Mouse (Mus musculus): Measurements from ENCODE around the gene Kptn. TPM values are rescaled to one million over a fixed set of nuclear protein-coding genes. Genes with fewer than 3 reads are reported as not detected.
A peak's percentile ranks its signal among the peaks of the same experiment; 100 is the strongest.

Kptn gene
- polyA plus RNA-seq, 1 experiment from 2014 or later, result 28.1 TPM

GRCm38 (mm10) chr7:16158735-16159134, 39.0 kb downstream of the Kptn start:
- Histone ChIP-seq H3K9ac (ENCODE audit: low read length) (no peak overlapping the region), H3K27ac (ENCODE audit: low read depth) (no peak overlapping the region)

GRCm38 (mm10) chr7:16160702-16161101, 41.0 kb downstream of the Kptn start:
- 78% methylated on average over 3 of the region's 3 CpGs for WGBS
- no peak overlapping the region for H3K4me3 ChIP-seq (ENCODE audit: low read depth, low read length)
- no peak overlapping the region for H3K4me2 ChIP-seq (ENCODE audit: low read length)
- DNase-seq (ENCODE audit: low spot score), result no peak
- H3K9me3 ChIP-seq (ENCODE audit: control insufficient read depth, low read length), result 0 out of 2 replicates have a peak, but pooled peaks cover 3% of the 10 kb centered on the region
- ATAC-seq (replicated peaks; ENCODE audit: low FRiP score, low TSS enrichment, low read depth), result no peak
- H3K9ac ChIP-seq (ENCODE audit: low read length), result no peak overlapping the region
- H3K36me3 ChIP-seq (ENCODE audit: control insufficient read depth, insufficient read depth, low read length), result no peaks in the 10 kb centered on the region
- peaks cover 22% of the 10 kb centered on the region for H3K27me3 ChIP-seq (replicated peaks; ENCODE audit: control insufficient read depth, insufficient read depth, low read length)
- no peak overlapping the region for H3K27ac ChIP-seq (ENCODE audit: low read depth)
- H3K4me1 ChIP-seq (replicated peaks; ENCODE audit: control insufficient read depth, insufficient read depth, low read length), result no peaks in the 10 kb centered on the region

More at GRCm38 (mm10) chr7:16158735-16159134, 39.0 kb downstream of the Kptn start:
- no peak for DNase-seq (ENCODE audit: low spot score)
- no peak; the same call in 1 of the 2 replicates for ATAC-seq (replicated peaks; ENCODE audit: low FRiP score, low TSS enrichment, low read depth)
- Histone ChIP-seq H3K4me1 (replicated peaks; ENCODE audit: control insufficient read depth, insufficient read depth, low read length) (no peaks in the 10 kb centered on the region), H3K4me2 (ENCODE audit: low read length) (peak overlapping the region; percentile 34), H3K27me3 (replicated peaks; ENCODE audit: control insufficient read depth, insufficient read depth, low read length) (peaks cover 22% of the 10 kb centered on the region), H3K9me3 (ENCODE audit: control insufficient read depth, low read length) (0 out of 2 replicates have a peak, but pooled peaks cover 3% of the 10 kb centered on the region), H3K36me3 (ENCODE audit: control insufficient read depth, insufficient read depth, low read length) (no peaks in the 10 kb centered on the region), H3K4me3 (ENCODE audit: low read depth, low read length) (no peak overlapping the region)
- WGBS, result 9% methylated on average over 39 of the region's 39 CpGs

GRCm38 (mm10) chr7:16161302-16161701, 41.6 kb downstream of the Kptn start:
- Histone ChIP-seq H3K9me3 (ENCODE audit: control insufficient read depth, low read length) (0 out of 2 replicates have a peak, but pooled peaks cover 3% of the 10 kb centered on the region), H3K9ac (ENCODE audit: low read length) (no peak overlapping the region), H3K4me3 (ENCODE audit: low read depth, low read length) (no peak overlapping the region), H3K4me1 (replicated peaks; ENCODE audit: control insufficient read depth, insufficient read depth, low read length) (no peaks in the 10 kb centered on the region), H3K27me3 (replicated peaks; ENCODE audit: control insufficient read depth, insufficient read depth, low read length) (peaks cover 22% of the 10 kb centered on the region), H3K27ac (ENCODE audit: low read depth) (no peak overlapping the region), H3K36me3 (ENCODE audit: control insufficient read depth, insufficient read depth, low read length) (no peaks in the 10 kb centered on the region), H3K4me2 (ENCODE audit: low read length) (no peak overlapping the region)
- no peak for ATAC-seq (replicated peaks; ENCODE audit: low FRiP score, low TSS enrichment, low read depth)
- no peak for DNase-seq (ENCODE audit: low spot score)
- WGBS, result 88% methylated on average over 9 of the region's 9 CpGs

- WGBS, result 71% methylated on average over 7 of the region's 7 CpGs
- H3K36me3 ChIP-seq (ENCODE audit: control insufficient read depth, insufficient read depth, low read length), result no peaks in the 10 kb centered on the region
- no peaks in the 10 kb centered on the region for H3K4me1 ChIP-seq (replicated peaks; ENCODE audit: control insufficient read depth, insufficient read depth, low read length)
- no peak overlapping the region for H3K4me2 ChIP-seq (ENCODE audit: low read length)
- no peak overlapping the region for H3K9ac ChIP-seq (ENCODE audit: low read length)
- H3K27ac ChIP-seq (ENCODE audit: low read depth), result no peak overlapping the region
- ATAC-seq (replicated peaks; ENCODE audit: low FRiP score, low TSS enrichment, low read depth) (no peak), DNase-seq (ENCODE audit: low spot score) (no peak)
- 0 out of 2 replicates have a peak, but pooled peaks cover 3% of the 10 kb centered on the region for H3K9me3 ChIP-seq (ENCODE audit: control insufficient read depth, low read length)
- H3K4me3 ChIP-seq (ENCODE audit: low read depth, low read length), result no peak overlapping the region
- peaks cover 22% of the 10 kb centered on the region for H3K27me3 ChIP-seq (replicated peaks; ENCODE audit: control insufficient read depth, insufficient read depth, low read length)
Observed at GRCm38 (mm10) chr7:16162036-16162435, 42.3 kb downstream of the Kptn start.

DNA sequence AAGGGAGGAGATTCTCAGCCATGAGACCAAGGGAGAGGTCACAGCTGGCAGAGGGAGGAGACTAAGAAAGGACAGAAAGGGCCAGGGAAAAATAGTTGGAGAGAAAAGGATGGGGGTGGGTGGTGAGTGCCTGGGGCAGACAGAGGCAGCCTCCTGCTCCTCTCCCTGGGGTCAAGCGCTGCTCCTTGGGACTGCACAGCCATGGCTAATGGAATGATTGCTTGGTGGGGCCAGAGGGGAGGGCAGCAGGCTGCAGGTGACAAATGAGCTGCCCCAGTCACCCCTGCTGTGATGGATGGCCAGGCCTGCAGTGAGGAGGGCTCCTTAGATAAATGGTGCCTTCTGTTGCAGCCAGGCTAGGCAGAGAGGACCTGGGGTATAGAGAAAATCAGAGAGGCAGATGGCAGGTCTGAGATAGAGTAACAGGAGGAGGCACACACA, 52.5 kb downstream of the Kptn start:
- WGBS, result 10% methylated on average over 1 of the region's 1 CpGs
- Histone ChIP-seq H3K4me3 (ENCODE audit: low read depth, low read length) (no peak overlapping the region), H3K9ac (ENCODE audit: low read length) (no peak overlapping the region), H3K36me3 (ENCODE audit: control insufficient read depth, insufficient read depth, low read length) (no peaks in the 10 kb centered on the region), H3K4me1 (replicated peaks; ENCODE audit: control insufficient read depth, insufficient read depth, low read length) (peaks cover 24% of the 10 kb centered on the region), H3K27ac (ENCODE audit: low read depth) (no peak overlapping the region), H3K4me2 (ENCODE audit: low read length) (no peak overlapping the region), H3K9me3 (ENCODE audit: control insufficient read depth, low read length) (0 out of 2 replicates have a peak, but pooled peaks cover 3% of the 10 kb centered on the region), H3K27me3 (replicated peaks; ENCODE audit: control insufficient read depth, insufficient read depth, low read length) (no peaks in the 10 kb centered on the region)
- DNase-seq (ENCODE audit: low spot score) (no peak), ATAC-seq (replicated peaks; ENCODE audit: low FRiP score, low TSS enrichment, low read depth) (no peak)

GRCm38 (mm10) chr7:16172586-16173140, 53.0 kb downstream of the Kptn start:
- no peak overlapping the region for H3K4me2 ChIP-seq (ENCODE audit: low read length)
- no peak overlapping the region for H3K27ac ChIP-seq (ENCODE audit: low read depth)
- 0% methylated on average over 1 of the region's 1 CpGs for WGBS
- H3K9ac ChIP-seq (ENCODE audit: low read length), result no peak overlapping the region
- peaks cover 1% of the 10 kb centered on the region; the same call in 1 of the 2 replicates for H3K36me3 ChIP-seq (ENCODE audit: control insufficient read depth, insufficient read depth, low read length)
- no peak overlapping the region for H3K4me3 ChIP-seq (ENCODE audit: low read depth, low read length)
- no peaks in the 10 kb centered on the region for H3K27me3 ChIP-seq (replicated peaks; ENCODE audit: control insufficient read depth, insufficient read depth, low read length)
- peaks cover 24% of the 10 kb centered on the region for H3K4me1 ChIP-seq (replicated peaks; ENCODE audit: control insufficient read depth, insufficient read depth, low read length)
- DNase-seq (ENCODE audit: low spot score) (no peak), ATAC-seq (replicated peaks; ENCODE audit: low FRiP score, low TSS enrichment, low read depth) (no peak)
- H3K9me3 ChIP-seq (ENCODE audit: control insufficient read depth, low read length), result 0 out of 2 replicates have a peak, but pooled peaks cover 2% of the 10 kb centered on the region

- no peaks in the 10 kb centered on the region for H3K9me3 ChIP-seq (ENCODE audit: control insufficient read depth, low read length)
- 38% methylated on average over 5 of the region's 5 CpGs for WGBS
- DNase-seq (ENCODE audit: low spot score) (no peak), ATAC-seq (replicated peaks; ENCODE audit: low FRiP score, low TSS enrichment, low read depth) (no peak)
- H3K4me2 ChIP-seq (ENCODE audit: low read length), result no peak overlapping the region
- H3K27me3 ChIP-seq (replicated peaks; ENCODE audit: control insufficient read depth, insufficient read depth, low read length), result no peaks in the 10 kb centered on the region
- H3K4me3 ChIP-seq (ENCODE audit: low read depth, low read length), result no peak overlapping the region
- peaks cover 24% of the 10 kb centered on the region for H3K4me1 ChIP-seq (replicated peaks; ENCODE audit: control insufficient read depth, insufficient read depth, low read length)
- H3K27ac ChIP-seq (ENCODE audit: low read depth), result no peak overlapping the region
- peaks cover 4% of the 10 kb centered on the region; the same call in 1 of the 2 replicates for H3K36me3 ChIP-seq (ENCODE audit: control insufficient read depth, insufficient read depth, low read length)
- H3K9ac ChIP-seq (ENCODE audit: low read length), result no peak overlapping the region
Observed at GRCm38 (mm10) chr7:16173146-16173545, 53.5 kb downstream of the Kptn start.

DNA sequence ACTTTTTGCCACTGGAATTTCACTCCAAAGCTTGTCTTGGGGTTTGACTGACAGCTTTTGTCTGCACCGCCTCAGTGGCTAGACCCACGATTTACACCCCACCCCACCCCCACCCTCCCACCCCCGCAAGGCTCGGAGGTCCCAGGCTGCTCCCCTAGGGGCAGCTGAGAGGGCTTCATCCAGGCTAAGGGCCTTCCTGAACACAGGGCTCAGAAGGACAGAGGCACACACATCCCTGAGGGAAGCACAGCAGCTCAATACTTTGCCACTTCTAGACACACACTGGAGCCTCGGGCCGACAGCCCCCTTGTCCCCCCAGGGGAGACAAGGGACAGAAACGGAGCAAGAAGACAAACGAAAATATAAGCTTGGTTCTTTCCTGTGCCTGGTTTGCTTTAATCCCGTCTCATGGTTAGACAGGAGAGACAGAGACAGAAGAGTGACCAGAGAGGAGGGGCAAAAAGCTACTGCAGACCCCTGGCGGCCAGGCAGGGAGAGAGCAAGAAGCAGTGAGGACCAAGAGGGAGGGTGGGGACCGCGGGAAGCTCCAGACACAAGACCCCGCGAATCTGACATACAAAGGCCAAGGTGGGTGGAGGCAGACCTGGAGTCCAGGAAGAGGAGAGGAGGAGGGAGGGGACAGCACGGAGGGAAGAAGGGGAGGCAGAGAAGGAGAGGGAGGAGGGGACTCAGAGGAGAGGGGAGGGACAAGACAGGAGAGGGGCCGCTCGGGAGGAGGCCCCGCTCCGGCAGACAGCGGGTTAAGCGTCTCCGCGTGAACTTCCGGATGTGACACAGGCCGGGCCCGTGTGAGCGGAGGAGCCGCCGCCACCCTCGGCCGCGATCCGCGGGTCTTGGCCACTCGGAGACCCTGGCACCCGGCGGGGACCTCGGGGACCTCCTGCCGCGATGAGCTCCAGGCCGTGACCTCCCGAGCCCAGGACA, 55.2 kb downstream of the Kptn start, which contains the start of gene Meis3:
Gene Meis3, plus strand, starts transcription at position 494 of the 945 bp plus-strand sequence.
- H3K27me3 ChIP-seq (replicated peaks; ENCODE audit: control insufficient read depth, insufficient read depth, low read length), result no peaks in the 10 kb centered on the region
- peak; percentile 89 for ATAC-seq (replicated peaks; ENCODE audit: low FRiP score, low TSS enrichment, low read depth)
- WGBS, result 0% methylated on average over 23 of the region's 42 CpGs

More for the DNA sequence above, 55.2 kb downstream of the Kptn start, which contains the start of gene Meis3:
- Histone ChIP-seq H3K4me2 (ENCODE audit: low read length) (peak within 1 kb of the TSS; percentile 63), H3K9me3 (ENCODE audit: control insufficient read depth, low read length) (no peaks in the 10 kb centered on the region), H3K36me3 (ENCODE audit: control insufficient read depth, insufficient read depth, low read length) (peaks cover 19% of the 10 kb centered on the region), H3K9ac (ENCODE audit: low read length) (peak within 1 kb of the TSS; percentile 76), H3K4me3 (ENCODE audit: low read depth, low read length) (peak within 1 kb of the TSS; percentile 73), H3K27ac (ENCODE audit: low read depth) (peak within 1 kb of the TSS; percentile 62; the same call in 1 of the 2 replicates), H3K4me1 (replicated peaks; ENCODE audit: control insufficient read depth, insufficient read depth, low read length) (peaks cover 24% of the 10 kb centered on the region)
- peak; percentile 80 for DNase-seq (ENCODE audit: low spot score)
